Mouse (Mus musculus) neural tube, embryonic 15.5 days (tissue): Measurements from ENCODE around the gene Wdr91. TPM values are rescaled to one million over a fixed set of nuclear protein-coding genes. Genes with fewer than 3 reads are reported as not detected.

Experiments used
- polyA plus RNA-seq: library from polyadenylated mRNA; unstranded; fragments of >200 nt; fragmentation: Nextera tagmentation; extraction: Ambion mirVana; gene quantifications from 2 replicates; pipeline ENCODE4 v1.2.1, GENCODE M21; 2015

Wdr91 gene
- polyA plus RNA-seq, 1 experiment from 2014 or later = 13.4 TPM

Other genes starting within 250 kb of the Wdr91 start
- gene Agbl3, start 130.4 kb downstream of the Wdr91 start, polyA plus RNA-seq = 12.1 and 13.0 TPM in 2 replicates
- 1.1 and 2.6 TPM in 2 replicates for gene Tmem140, start 47.7 kb downstream of the Wdr91 start, polyA plus RNA-seq
- gene Cyren, start 32.8 kb downstream of the Wdr91 start, polyA plus RNA-seq = 8.8 and 10.6 TPM in 2 replicates
- gene Stra8, start 9.3 kb upstream of the Wdr91 start, polyA plus RNA-seq = not detected in 2 replicates
- gene Slc23a4, start 77.5 kb upstream of the Wdr91 start, polyA plus RNA-seq = 0.42 and 2.1 TPM in 2 replicates
- gene Cnot4, start 222.8 kb upstream of the Wdr91 start, polyA plus RNA-seq = 33.9 and 34.7 TPM in 2 replicates